Mouse (Mus musculus): ENCODE results near the gene Aldh16a1. TPM values are rescaled to one million over a fixed set of nuclear protein-coding genes. Genes with fewer than 3 reads are reported as not detected.
A peak's percentile ranks its signal among the peaks of the same experiment; 100 is the strongest.

Aldh16a1 gene
- polyA plus RNA-seq (2012; rRNA removed), result 17.9 and 19.8 TPM in 2 replicates
- 20.9 and 23.1 TPM in 2 replicates for polyA plus RNA-seq (2014; fragmentation: Nextera tagmentation; extraction: Ambion mirVana)

DNA sequence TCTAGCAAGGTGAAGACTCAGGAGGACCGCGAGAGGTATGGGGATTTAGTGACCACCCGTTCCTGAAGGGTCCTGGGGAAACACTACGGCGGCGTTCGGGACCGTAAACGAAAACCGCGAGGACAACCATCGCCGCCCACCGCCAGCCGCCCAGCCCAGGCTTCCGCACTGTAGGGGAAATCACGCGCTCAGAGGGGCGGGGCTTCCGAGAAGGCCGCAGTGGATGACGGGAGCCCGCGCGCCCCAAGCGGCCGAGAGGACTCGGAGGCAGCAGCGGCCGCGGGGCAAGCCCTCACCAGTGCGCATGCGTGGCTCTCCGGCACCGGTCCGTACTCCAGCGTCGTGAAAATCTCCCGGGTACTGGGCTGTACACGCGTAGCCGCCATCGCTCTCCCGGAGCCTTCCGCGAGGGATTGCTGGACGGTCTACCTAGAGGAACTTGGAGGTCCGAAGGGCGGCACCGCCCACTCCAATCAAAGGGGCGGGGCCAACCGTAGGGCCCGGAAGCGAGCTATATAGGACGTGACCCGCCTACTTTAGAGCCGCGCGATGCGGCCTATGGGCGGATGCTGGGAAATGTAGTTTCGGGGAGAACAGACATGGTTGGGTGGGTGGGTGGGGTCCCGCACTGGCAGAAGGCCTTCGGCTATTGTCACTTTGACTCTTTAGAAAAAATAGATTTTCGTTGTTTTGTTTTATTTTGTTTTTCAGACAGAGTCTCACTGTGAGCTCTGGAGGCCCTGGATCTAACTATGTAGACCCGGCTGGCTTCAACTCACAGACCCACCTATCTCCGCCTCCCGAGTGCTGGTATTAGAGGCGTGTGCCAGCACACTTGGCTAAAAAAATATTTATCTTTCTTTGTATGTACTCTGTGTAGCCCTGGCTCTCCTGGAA, at the start of gene Aldh16a1, which contains the start of gene Pih1d1:
Gene Aldh16a1, minus strand, starts transcription at position 489 of the 897 bp plus-strand sequence.
Gene Pih1d1, plus strand, starts transcription at position 208 of the 897 bp plus-strand sequence.
- Histone ChIP-seq H3K27me3 (ENCODE audit: control insufficient read depth, insufficient read depth, low read length) (no peaks in the 10 kb centered on the region), H3K9me3 (ENCODE audit: control insufficient read depth, low read length) (no peaks in the 10 kb centered on the region), H3K9ac (replicated peaks) (peak within 1 kb of the TSS; percentile 82), H3K27ac (peak within 1 kb of the TSS; percentile 78), H3K36me3 (replicated peaks; ENCODE audit: control insufficient read depth, insufficient read depth, low read depth) (no peaks in the 10 kb centered on the region), H3K4me1 (replicated peaks; ENCODE audit: control insufficient read depth in 2 of 2, insufficient read depth in 2 of 2, low read length in 1 of 2) (peaks cover 10 to 11% of the 10 kb centered on the region in 2 experiments; a peak in 3 of 4 replicates), H3K4me3 (ENCODE audit: insufficient read depth in 1 of 2, low read depth in 2 of 2, low read length in 2 of 2) (peak within 1 kb of the TSS; percentile 74 to 81), H3K4me2 (ENCODE audit: low read depth) (peak within 1 kb of the TSS; percentile 98)
- WGBS (ENCODE audit: insufficient replicate concordance), result 2% methylated on average over 69 of the region's 69 CpGs
- ATAC-seq (ENCODE audit: insufficient read depth) (peak; percentile 95), DNase-seq (ENCODE audit: low read depth in 3 of 3, low spot score in 3 of 3) (peak; percentile 88 to 92 (median 91))
- TF ChIP-seq EP300 (IDR thresholded peaks at IDR 0.05; ENCODE audit: low read depth) (no peak), CTCF (IDR thresholded peaks at IDR 0.05; ENCODE audit: low read depth) (peak; percentile 79)

DNA sequence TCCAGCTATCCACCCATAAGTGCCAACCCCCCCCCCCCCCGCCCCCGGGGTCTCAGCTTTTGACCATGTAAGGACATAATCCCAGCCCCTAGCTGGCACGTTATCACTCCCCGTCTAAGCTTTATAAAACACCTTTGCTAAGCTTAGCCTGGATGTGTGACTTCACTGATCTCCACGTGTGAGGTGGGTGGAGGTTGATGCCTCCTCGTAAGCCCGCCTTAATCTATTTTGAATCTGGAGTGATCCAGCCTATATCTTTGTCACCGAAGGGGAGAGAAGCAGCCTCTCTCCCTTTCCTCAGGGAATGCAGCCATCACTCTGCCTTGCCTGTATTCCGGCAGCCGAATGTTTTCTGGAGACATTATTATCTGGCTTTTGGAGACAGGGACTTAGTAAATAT, 48.3 kb upstream of the Aldh16a1 start:
- TF ChIP-seq EP300 (IDR thresholded peaks at IDR 0.05; ENCODE audit: low read depth) (no peak), CTCF (IDR thresholded peaks at IDR 0.05; ENCODE audit: low read depth) (no peak)
- no peak overlapping the region for H3K4me3 ChIP-seq (ENCODE audit: insufficient read depth in 1 of 2, low read depth in 2 of 2, low read length in 2 of 2)
- no peaks in the 10 kb centered on the region for H3K27me3 ChIP-seq (ENCODE audit: control insufficient read depth, insufficient read depth, low read length)
- H3K36me3 ChIP-seq (replicated peaks; ENCODE audit: control insufficient read depth, insufficient read depth, low read depth), result no peaks in the 10 kb centered on the region
- H3K27ac ChIP-seq, result no peak overlapping the region
- no peaks in the 10 kb centered on the region for H3K9me3 ChIP-seq (ENCODE audit: control insufficient read depth, low read length)
- no peak overlapping the region for H3K9ac ChIP-seq (replicated peaks)
- ATAC-seq (ENCODE audit: insufficient read depth), result no peak
- no peak for DNase-seq (ENCODE audit: low read depth in 3 of 3, low spot score in 3 of 3)
- WGBS (ENCODE audit: insufficient replicate concordance), result 48% methylated on average over 10 of the region's 10 CpGs
- peaks cover 0 to 7% of the 10 kb centered on the region in 2 experiments; a peak in 1 of 4 replicates for H3K4me1 ChIP-seq (replicated peaks; ENCODE audit: control insufficient read depth in 2 of 2, insufficient read depth in 2 of 2, low read length in 1 of 2)
- H3K4me2 ChIP-seq (ENCODE audit: low read depth), result no peak overlapping the region

DNA sequence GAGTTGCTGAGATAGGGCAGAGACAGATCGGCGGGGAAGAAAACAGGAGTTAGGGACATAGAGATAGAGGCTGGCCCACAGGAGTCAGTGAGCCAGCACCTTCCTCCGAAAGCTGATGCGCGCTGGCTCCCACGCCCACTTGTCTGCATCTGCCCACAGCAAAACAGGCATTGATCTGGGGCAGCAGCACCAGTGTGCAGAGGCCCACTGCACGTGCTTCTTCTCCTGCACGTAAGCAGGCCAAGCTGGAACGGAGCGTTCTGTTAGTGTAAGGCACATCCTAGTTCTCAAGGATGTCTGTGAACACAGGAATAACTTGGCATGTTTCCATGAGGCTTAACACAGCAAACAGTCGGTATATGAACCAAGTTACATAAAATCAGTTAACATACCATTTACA, 44.6 kb upstream of the Aldh16a1 start:
- H3K36me3 ChIP-seq (replicated peaks; ENCODE audit: control insufficient read depth, insufficient read depth, low read depth), result no peaks in the 10 kb centered on the region
- H3K27ac ChIP-seq, result no peak overlapping the region
- TF ChIP-seq CTCF (IDR thresholded peaks at IDR 0.05; ENCODE audit: low read depth) (no peak), EP300 (IDR thresholded peaks at IDR 0.05; ENCODE audit: low read depth) (no peak)
- H3K9ac ChIP-seq (replicated peaks), result no peak overlapping the region
- no peaks in the 10 kb centered on the region; a peak in 1 of 4 replicates for H3K4me1 ChIP-seq (replicated peaks; ENCODE audit: control insufficient read depth in 2 of 2, insufficient read depth in 2 of 2, low read length in 1 of 2)
- ATAC-seq (ENCODE audit: insufficient read depth), result no peak
- H3K9me3 ChIP-seq (ENCODE audit: control insufficient read depth, low read length), result no peaks in the 10 kb centered on the region
- WGBS (ENCODE audit: insufficient replicate concordance), result 73% methylated on average over 11 of the region's 11 CpGs
- no peaks in the 10 kb centered on the region; the same call in 1 of the 2 replicates for H3K27me3 ChIP-seq (ENCODE audit: control insufficient read depth, insufficient read depth, low read length)
- DNase-seq (ENCODE audit: low read depth in 3 of 3, low spot score in 3 of 3), result no peak
- H3K4me2 ChIP-seq (ENCODE audit: low read depth), result no peak overlapping the region
- no peak overlapping the region for H3K4me3 ChIP-seq (ENCODE audit: insufficient read depth in 1 of 2, low read depth in 2 of 2, low read length in 2 of 2)

DNA sequence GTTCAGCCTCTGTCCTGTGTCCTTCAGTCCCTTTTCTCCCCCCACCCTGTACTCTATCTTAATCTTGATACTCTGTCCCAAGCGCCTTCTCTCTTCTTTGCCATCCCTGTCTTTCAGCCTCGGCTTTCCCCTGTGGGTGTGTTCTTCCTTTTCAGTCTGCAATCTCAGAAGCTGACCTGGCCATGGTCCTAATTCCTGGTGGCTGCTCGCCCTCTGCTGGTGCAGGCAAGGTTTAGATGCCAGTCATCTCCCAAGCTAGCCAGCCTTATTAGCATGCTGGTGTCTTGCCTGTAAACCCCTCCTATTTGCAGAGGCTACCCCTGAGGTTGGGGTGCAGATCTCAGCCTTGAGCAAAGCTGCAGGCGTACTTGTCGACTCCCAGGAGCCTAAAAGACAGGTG, 44.1 kb upstream of the Aldh16a1 start:
- peak; percentile 80 for TF ChIP-seq CTCF (IDR thresholded peaks at IDR 0.05; ENCODE audit: low read depth)
- TF ChIP-seq EP300 (IDR thresholded peaks at IDR 0.05; ENCODE audit: low read depth), result no peak
- no peaks in the 10 kb centered on the region for H3K4me1 ChIP-seq (replicated peaks; ENCODE audit: control insufficient read depth in 2 of 2, insufficient read depth in 2 of 2, low read length in 1 of 2)
- no peak overlapping the region for H3K9ac ChIP-seq (replicated peaks)
- ATAC-seq (ENCODE audit: insufficient read depth) (no peak), DNase-seq (ENCODE audit: low read depth in 3 of 3, low spot score in 3 of 3) (peak in 1 of 3 experiments; percentile 26)
- no peaks in the 10 kb centered on the region for H3K36me3 ChIP-seq (replicated peaks; ENCODE audit: control insufficient read depth, insufficient read depth, low read depth)
- H3K27ac ChIP-seq, result no peak overlapping the region
- H3K4me2 ChIP-seq (ENCODE audit: low read depth), result no peak overlapping the region
- H3K4me3 ChIP-seq (ENCODE audit: insufficient read depth in 1 of 2, low read depth in 2 of 2, low read length in 2 of 2), result no peak overlapping the region
- 10% methylated on average over 5 of the region's 5 CpGs for WGBS (ENCODE audit: insufficient replicate concordance)
- H3K9me3 ChIP-seq (ENCODE audit: control insufficient read depth, low read length), result no peaks in the 10 kb centered on the region
- H3K27me3 ChIP-seq (ENCODE audit: control insufficient read depth, insufficient read depth, low read length), result no peaks in the 10 kb centered on the region; the same call in 1 of the 2 replicates

DNA sequence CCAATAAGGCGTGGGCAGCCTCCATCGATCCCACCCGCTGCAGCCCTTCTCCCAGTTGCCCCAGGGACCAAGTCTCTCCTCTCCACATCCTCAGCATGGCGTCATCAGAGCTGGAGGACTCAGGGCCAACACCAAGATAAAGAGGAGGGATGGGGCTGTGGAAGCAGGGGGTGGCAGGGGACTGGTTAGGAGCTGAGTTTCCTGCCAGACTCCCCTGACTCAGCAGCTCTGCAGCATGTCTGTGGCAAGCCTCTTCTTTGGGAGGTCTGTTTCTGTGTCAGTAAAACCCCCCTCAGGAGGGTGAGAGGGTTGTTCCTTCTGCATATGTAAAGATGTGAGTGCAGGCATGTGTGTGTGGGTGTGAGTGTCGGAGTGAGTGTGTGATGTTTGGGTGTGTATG, 42.6 kb upstream of the Aldh16a1 start:
- no peak for DNase-seq (ENCODE audit: low read depth in 3 of 3, low spot score in 3 of 3)
- Histone ChIP-seq H3K36me3 (replicated peaks; ENCODE audit: control insufficient read depth, insufficient read depth, low read depth) (no peaks in the 10 kb centered on the region), H3K4me2 (ENCODE audit: low read depth) (no peak overlapping the region), H3K9ac (replicated peaks) (no peak overlapping the region), H3K27ac (no peak overlapping the region), H3K9me3 (ENCODE audit: control insufficient read depth, low read length) (no peaks in the 10 kb centered on the region), H3K4me1 (replicated peaks; ENCODE audit: control insufficient read depth in 2 of 2, insufficient read depth in 2 of 2, low read length in 1 of 2) (no peaks in the 10 kb centered on the region), H3K27me3 (ENCODE audit: control insufficient read depth, insufficient read depth, low read length) (no peaks in the 10 kb centered on the region; the same call in 1 of the 2 replicates), H3K4me3 (ENCODE audit: insufficient read depth in 1 of 2, low read depth in 2 of 2, low read length in 2 of 2) (no peak overlapping the region)
- no peak for ATAC-seq (ENCODE audit: insufficient read depth)
- WGBS (ENCODE audit: insufficient replicate concordance), result 46% methylated on average over 5 of the region's 5 CpGs
- TF ChIP-seq CTCF (IDR thresholded peaks at IDR 0.05; ENCODE audit: low read depth) (no peak), EP300 (IDR thresholded peaks at IDR 0.05; ENCODE audit: low read depth) (no peak)
